Mouse (Mus musculus): ENCODE data around the gene Rgs6. TPM values are rescaled to one million over a fixed set of nuclear protein-coding genes. Genes with fewer than 3 reads are reported as not detected.

Rgs6 gene
- polyA plus RNA-seq, 1 experiment: 0.57 TPM

DNA sequence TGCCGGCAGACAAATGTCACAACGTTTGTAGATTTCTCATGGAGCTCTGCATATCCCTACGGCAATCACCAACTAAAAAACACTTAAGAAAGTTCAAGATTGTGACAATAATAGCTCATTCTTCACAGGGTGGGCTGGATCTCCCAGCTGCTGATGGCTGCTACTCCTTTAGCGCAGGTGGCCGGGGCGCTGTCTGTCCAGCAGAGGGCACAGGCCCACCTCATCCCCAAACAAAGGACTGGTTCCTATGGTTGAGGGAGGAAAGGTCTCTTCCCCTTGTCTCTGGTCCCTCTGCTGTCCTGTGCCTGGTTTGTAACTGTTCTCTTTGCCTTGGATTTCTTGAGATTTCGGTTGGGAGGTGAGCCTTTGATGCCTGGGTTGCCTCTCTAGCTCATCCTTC is 1.5 kb upstream of the Rgs6 start:
- no peaks in the 10 kb centered on the region for H3K36me3 ChIP-seq (ENCODE audit: control insufficient read depth, insufficient read depth, low read length)
- H3K27ac ChIP-seq (ENCODE audit: insufficient read depth, low read depth, low read length): no peak overlapping the region
- no peak overlapping the region for H3K4me3 ChIP-seq (ENCODE audit: low read depth, low read length)
- no peaks in the 10 kb centered on the region for H3K4me1 ChIP-seq (ENCODE audit: control insufficient read depth, insufficient read depth, insufficient read length, low read length)
- TF ChIP-seq CTCF (IDR thresholded peaks at IDR 0.05; ENCODE audit: extremely low read depth, insufficient read length, insufficient replicate concordance, low read depth, low read length): no peak
- no peak for TF ChIP-seq POLR2A (IDR thresholded peaks at IDR 0.05; ENCODE audit: low read depth, low read length)
- WGBS: 51% methylated on average over 7 of the region's 7 CpGs
- H3K27me3 ChIP-seq (ENCODE audit: control insufficient read depth, insufficient read depth, low read length): no peaks in the 10 kb centered on the region

DNA sequence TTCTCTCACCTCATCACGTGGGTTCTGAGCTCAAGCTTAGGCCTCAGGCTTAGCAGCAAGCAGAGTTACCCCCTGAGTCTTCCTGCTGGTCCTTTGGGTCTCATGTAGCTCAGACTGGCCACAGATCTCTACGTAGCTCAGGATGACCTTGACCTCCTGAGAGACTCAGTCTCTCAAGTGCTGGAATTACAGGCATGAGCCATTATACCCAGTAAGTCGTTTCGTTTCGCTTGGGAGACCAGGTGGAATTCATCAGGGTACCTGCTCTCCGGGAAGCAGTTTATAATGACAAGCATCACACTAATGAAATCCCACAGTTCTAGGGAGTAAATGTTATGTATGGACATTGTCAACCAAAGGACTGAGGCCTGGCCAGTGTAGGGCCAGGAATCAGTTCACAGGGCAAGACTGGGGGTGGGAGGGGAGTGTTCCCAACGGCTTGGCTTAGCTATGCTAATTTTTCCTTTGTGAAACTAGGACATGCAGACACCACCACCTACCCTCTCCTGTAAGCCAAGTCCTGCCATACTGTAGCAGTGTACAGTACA is 670 bp upstream of the Rgs6 start:
- H3K27me3 ChIP-seq (ENCODE audit: control insufficient read depth, insufficient read depth, low read length): no peaks in the 10 kb centered on the region
- no peak overlapping the region for H3K4me3 ChIP-seq (ENCODE audit: low read depth, low read length)
- no peaks in the 10 kb centered on the region for H3K36me3 ChIP-seq (ENCODE audit: control insufficient read depth, insufficient read depth, low read length)
- H3K4me1 ChIP-seq (ENCODE audit: control insufficient read depth, insufficient read depth, insufficient read length, low read length): no peaks in the 10 kb centered on the region
- WGBS: 77% methylated on average over 7 of the region's 7 CpGs
- H3K27ac ChIP-seq (ENCODE audit: insufficient read depth, low read depth, low read length): no peak overlapping the region
- TF ChIP-seq CTCF (IDR thresholded peaks at IDR 0.05; ENCODE audit: extremely low read depth, insufficient read length, insufficient replicate concordance, low read depth, low read length): no peak
- no peak for TF ChIP-seq POLR2A (IDR thresholded peaks at IDR 0.05; ENCODE audit: low read depth, low read length)

DNA sequence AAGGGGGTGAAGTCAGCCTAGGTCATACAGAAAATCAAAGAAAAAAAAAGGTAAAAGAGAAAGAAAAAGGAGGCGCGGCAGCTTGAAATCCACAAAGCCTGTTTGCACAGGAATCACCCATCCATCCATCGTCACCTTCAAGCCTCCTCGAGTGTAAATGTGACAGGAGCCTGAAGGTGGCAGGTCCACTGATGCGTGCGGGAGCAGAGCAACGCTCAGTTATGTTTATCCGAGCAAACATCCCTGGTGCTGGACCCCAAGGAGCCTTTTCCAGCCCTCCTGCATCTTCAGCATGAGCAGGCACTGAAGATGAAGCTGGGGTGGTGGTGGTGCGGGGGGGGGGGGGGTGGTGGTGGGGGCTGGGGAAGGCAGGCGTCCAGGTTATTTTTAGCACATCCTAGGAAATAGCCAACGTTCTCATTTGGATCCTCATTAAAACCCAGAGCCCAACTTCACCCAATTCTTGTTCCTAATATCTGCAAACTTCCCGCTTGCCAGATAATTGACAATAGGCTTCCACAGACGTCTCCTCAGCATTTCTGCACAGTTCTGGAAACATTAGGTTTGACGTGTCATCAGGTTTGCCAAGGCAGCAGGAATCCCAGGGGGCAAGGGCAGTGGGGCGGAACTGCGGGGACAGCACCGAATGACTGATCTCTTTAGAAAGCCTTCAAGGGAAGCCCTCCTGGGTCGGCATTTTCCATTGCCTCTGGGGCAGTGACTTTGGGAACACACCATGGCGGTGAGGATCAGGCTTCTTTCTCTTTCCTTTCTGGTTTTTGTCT is 946 bp downstream of the Rgs6 start:
- Histone ChIP-seq H3K27ac (ENCODE audit: insufficient read depth, low read depth, low read length) (no peak overlapping the region), H3K4me3 (ENCODE audit: low read depth, low read length) (no peak overlapping the region), H3K27me3 (ENCODE audit: control insufficient read depth, insufficient read depth, low read length) (no peaks in the 10 kb centered on the region), H3K4me1 (ENCODE audit: control insufficient read depth, insufficient read depth, insufficient read length, low read length) (no peaks in the 10 kb centered on the region), H3K36me3 (ENCODE audit: control insufficient read depth, insufficient read depth, low read length) (no peaks in the 10 kb centered on the region)
- WGBS: 37% methylated on average over 18 of the region's 19 CpGs
- no peak for TF ChIP-seq CTCF (IDR thresholded peaks at IDR 0.05; ENCODE audit: extremely low read depth, insufficient read length, insufficient replicate concordance, low read depth, low read length)
- no peak for TF ChIP-seq POLR2A (IDR thresholded peaks at IDR 0.05; ENCODE audit: low read depth, low read length)

DNA sequence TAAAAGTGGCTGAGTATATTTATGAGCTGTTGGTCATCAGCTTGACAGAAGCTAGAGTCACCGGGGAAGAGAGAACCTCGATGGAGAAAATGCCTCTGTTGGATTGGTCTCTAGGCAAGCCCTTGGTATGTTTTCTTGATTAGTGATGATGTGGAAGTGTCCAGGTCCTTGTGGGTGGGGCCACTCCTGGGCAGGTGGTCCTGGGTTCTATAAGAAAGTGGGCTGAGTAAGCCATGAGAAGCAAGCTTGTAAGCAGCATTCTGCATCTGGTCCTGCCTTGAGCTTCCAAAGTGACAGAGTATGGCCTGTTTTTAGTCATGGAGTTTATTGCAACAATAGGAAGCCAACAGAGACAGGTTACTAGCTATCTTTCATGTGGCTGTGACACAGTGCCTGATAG is 10.9 kb downstream of the Rgs6 start:
- Histone ChIP-seq H3K4me3 (ENCODE audit: low read depth, low read length) (no peak overlapping the region), H3K4me1 (ENCODE audit: control insufficient read depth, insufficient read depth, insufficient read length, low read length) (no peaks in the 10 kb centered on the region), H3K27ac (ENCODE audit: insufficient read depth, low read depth, low read length) (no peak overlapping the region), H3K27me3 (ENCODE audit: control insufficient read depth, insufficient read depth, low read length) (no peaks in the 10 kb centered on the region), H3K36me3 (ENCODE audit: control insufficient read depth, insufficient read depth, low read length) (no peaks in the 10 kb centered on the region)
- 94% methylated on average over 2 of the region's 2 CpGs for WGBS
- TF ChIP-seq POLR2A (IDR thresholded peaks at IDR 0.05; ENCODE audit: low read depth, low read length): no peak
- no peak for TF ChIP-seq CTCF (IDR thresholded peaks at IDR 0.05; ENCODE audit: extremely low read depth, insufficient read length, insufficient replicate concordance, low read depth, low read length)

DNA sequence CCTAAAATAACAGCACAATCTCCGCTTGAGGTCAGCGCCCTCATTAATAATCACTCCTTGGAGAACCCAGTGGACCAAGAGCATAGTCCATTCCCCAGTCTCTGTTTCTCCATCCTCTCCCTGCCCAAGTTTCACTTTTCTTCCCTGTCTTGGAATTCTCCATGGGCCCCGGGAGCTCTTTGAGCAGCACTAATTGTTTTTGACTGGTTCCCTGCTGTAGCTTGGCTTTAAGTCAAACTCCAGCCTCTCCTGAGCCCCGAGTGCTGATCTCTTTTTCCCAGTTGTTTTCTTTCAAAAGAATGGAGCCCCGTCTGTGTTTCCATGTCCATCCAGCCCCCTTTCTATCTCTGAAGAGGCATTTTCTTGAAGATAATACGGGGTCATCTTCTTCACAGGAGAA is 12.3 kb downstream of the Rgs6 start:
- no peak overlapping the region for H3K4me3 ChIP-seq (ENCODE audit: low read depth, low read length)
- no peaks in the 10 kb centered on the region for H3K4me1 ChIP-seq (ENCODE audit: control insufficient read depth, insufficient read depth, insufficient read length, low read length)
- WGBS: 69% methylated on average over 6 of the region's 6 CpGs
- no peaks in the 10 kb centered on the region for H3K36me3 ChIP-seq (ENCODE audit: control insufficient read depth, insufficient read depth, low read length)
- no peak overlapping the region for H3K27ac ChIP-seq (ENCODE audit: insufficient read depth, low read depth, low read length)
- TF ChIP-seq POLR2A (IDR thresholded peaks at IDR 0.05; ENCODE audit: low read depth, low read length) (no peak), CTCF (IDR thresholded peaks at IDR 0.05; ENCODE audit: extremely low read depth, insufficient read length, insufficient replicate concordance, low read depth, low read length) (no peak)
- H3K27me3 ChIP-seq (ENCODE audit: control insufficient read depth, insufficient read depth, low read length): no peaks in the 10 kb centered on the region

DNA sequence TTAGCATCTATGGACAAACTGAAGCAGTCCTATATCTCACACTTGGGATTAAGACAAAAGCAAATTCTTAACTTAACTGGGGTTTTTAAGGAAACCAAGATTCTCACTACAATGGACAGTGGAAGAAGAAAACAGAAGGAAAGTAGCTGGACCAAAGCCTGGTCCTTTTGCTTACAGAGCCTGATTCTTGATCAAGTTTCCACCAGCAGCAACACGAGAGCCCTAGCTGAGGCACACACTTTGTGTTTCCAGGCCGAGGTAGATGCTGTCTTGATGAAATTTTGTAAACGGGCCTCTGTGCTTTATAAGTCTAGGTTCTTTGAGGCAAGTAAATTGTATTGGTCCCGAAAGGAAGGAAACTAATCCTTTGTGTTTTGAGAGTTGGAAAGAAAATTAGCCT is 14.7 kb downstream of the Rgs6 start:
- Histone ChIP-seq H3K27ac (ENCODE audit: insufficient read depth, low read depth, low read length) (no peak overlapping the region), H3K36me3 (ENCODE audit: control insufficient read depth, insufficient read depth, low read length) (no peaks in the 10 kb centered on the region), H3K27me3 (ENCODE audit: control insufficient read depth, insufficient read depth, low read length) (no peaks in the 10 kb centered on the region), H3K4me1 (ENCODE audit: control insufficient read depth, insufficient read depth, insufficient read length, low read length) (no peaks in the 10 kb centered on the region), H3K4me3 (ENCODE audit: low read depth, low read length) (no peak overlapping the region)
- TF ChIP-seq CTCF (IDR thresholded peaks at IDR 0.05; ENCODE audit: extremely low read depth, insufficient read length, insufficient replicate concordance, low read depth, low read length) (no peak), POLR2A (IDR thresholded peaks at IDR 0.05; ENCODE audit: low read depth, low read length) (no peak)
- 77% methylated on average over 4 of the region's 4 CpGs for WGBS

DNA sequence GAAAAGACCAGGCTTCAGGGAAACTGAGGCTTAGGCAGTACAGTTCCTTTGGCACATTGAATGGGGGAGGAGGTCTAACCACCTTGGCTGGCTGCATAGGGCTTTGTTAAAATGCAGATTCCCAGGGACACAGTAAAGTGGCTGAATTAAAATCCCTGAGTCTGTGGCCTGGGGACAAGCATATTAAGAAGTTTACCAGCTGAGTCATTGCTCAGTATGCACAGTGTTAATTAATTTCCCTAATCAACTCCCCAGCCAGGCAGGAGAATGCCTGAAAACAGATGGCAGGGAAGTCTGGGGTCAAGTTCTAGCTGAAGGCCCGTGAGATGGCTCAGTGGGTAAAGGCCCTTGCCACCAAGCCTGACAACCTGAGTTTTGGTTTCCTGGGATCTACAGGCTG is 15.2 kb downstream of the Rgs6 start:
- Histone ChIP-seq H3K4me3 (ENCODE audit: low read depth, low read length) (no peak overlapping the region), H3K27ac (ENCODE audit: insufficient read depth, low read depth, low read length) (no peak overlapping the region)
- WGBS: 81% methylated on average over 1 of the region's 1 CpGs

More for the DNA sequence above, 15.2 kb downstream of the Rgs6 start:
- Histone ChIP-seq H3K36me3 (ENCODE audit: control insufficient read depth, insufficient read depth, low read length) (no peaks in the 10 kb centered on the region), H3K27me3 (ENCODE audit: control insufficient read depth, insufficient read depth, low read length) (no peaks in the 10 kb centered on the region), H3K4me1 (ENCODE audit: control insufficient read depth, insufficient read depth, insufficient read length, low read length) (no peaks in the 10 kb centered on the region)
- TF ChIP-seq CTCF (IDR thresholded peaks at IDR 0.05; ENCODE audit: extremely low read depth, insufficient read length, insufficient replicate concordance, low read depth, low read length) (no peak), POLR2A (IDR thresholded peaks at IDR 0.05; ENCODE audit: low read depth, low read length) (no peak)

Data from small intestine, adult 2 months (tissue).